Mouse (Mus musculus) kidney, postnatal 36 days (tissue): ENCODE measurements around the gene Zfp410.

ENCODE experiments used
- DNase-seq, 2 experiments: peaks; one replicate each; pipeline ENCODE4 v3.0.0; 2021 to 2022; ENCODE audit warnings: mixed read lengths in 2 of 2

Zfp410 gene

GRCm38 (mm10) chr12:84361555-84362489 lies 45.2 kb downstream of the Zfp410 start, which contains the start of the genes Coq6 and Fam161b:
Gene Coq6 (plus strand): TSS chr12:84361657.
Gene Fam161b (minus strand): TSS chr12:84361833.
- DNase-seq, result peak; percentile 98 to 99

- DNase-seq, result no peak
These were observed 46.2 kb downstream of the Zfp410 start for GRCm38 (mm10) chr12:84362872-84363271.

- DNase-seq, result no peak
These were observed 47.6 kb downstream of the Zfp410 start for GRCm38 (mm10) chr12:84364291-84364690.

GRCm38 (mm10) chr12:84365137-84365536 lies 48.5 kb downstream of the Zfp410 start:
- DNase-seq, result no peak

GRCm38 (mm10) chr12:84366971-84367370 lies 50.3 kb downstream of the Zfp410 start:
- peak in 1 of 2 experiments; percentile 14 for DNase-seq

GRCm38 (mm10) chr12:84371647-84372046 lies 55.0 kb downstream of the Zfp410 start:
- no peak for DNase-seq

GRCm38 (mm10) chr12:84373831-84374481 lies 57.3 kb downstream of the Zfp410 start:
- DNase-seq, result no peak

- no peak for DNase-seq
These were observed 65.7 kb downstream of the Zfp410 start for GRCm38 (mm10) chr12:84382369-84382768.

DNA sequence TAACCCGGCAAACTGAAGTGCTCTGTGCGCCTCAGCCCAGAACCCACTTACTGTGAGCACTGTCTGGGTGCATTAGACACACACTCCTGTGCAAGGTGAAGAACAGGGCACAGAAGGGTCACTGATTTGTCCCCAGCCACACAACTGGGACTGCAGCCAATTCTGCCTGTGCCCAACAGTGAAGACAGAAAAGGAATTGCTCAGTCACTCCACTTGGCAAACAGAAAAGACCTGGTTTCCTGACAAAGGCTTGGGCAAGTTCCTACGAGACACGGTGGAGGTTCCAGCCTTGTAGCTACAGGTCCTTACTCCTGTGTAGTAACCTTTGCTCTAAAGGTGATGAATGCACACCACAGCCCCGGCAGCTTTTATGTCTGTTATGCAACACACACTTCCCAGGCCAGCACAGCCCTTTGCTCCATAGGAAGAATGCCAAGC lies 68.0 kb downstream of the Zfp410 start:
- peak; percentile 85 to 92 for DNase-seq

GRCm38 (mm10) chr12:84385408-84385807 lies 68.8 kb downstream of the Zfp410 start:
- no peak for DNase-seq

- peak; percentile 56 to 76 for DNase-seq
These were observed 71.4 kb downstream of the Zfp410 start for GRCm38 (mm10) chr12:84388097-84388496.

DNA sequence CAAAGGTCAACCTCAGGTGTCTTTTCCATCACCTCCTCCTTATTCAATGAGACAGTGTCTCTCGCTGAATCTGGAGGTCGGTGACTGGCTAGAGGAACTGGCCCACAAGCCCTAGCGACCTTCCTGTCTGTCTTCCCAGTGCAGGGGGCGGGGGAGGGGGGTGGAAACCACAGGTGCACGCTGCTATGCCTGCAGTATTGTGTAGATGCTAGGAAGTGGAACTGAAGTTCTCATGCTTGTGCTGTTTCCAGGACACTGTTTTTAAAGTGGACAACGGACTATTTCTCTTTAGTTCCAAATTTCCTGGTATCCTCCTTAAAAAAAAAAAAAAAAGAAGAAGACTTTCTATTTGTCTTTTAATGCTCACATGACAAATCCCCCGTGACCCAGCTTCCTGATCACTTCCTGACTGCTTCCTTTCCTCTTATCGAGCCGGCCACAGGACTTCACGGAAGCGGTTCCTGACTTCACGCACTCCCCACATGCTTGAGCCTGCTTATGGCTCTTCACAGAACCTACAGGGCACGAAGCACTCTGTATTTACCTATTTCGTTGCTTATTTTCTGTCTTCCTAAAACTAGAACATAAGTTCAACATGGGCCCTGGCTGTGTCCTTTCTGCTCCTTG lies 72.2 kb downstream of the Zfp410 start:
- DNase-seq, result peak; percentile 26 to 33

DNA sequence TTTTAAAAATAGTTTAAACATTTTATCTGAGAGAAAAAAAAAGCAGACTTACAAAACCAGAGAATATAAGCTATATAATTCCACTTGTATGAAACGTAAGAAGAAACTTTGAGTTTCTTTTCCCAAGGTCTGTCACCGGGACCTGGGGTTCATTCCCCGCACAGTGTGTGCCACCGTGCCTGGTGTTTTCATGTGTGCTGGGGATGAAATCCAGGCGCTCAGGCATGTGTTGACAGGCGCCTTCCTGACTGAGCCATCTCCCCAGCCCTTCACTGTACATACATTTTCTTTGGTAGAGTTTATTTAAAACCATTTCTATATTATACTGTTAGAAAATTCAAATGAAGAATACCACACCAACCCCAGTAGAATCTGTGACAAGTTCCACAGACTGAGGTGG lies 73.7 kb downstream of the Zfp410 start:
- no peak for DNase-seq

DNA sequence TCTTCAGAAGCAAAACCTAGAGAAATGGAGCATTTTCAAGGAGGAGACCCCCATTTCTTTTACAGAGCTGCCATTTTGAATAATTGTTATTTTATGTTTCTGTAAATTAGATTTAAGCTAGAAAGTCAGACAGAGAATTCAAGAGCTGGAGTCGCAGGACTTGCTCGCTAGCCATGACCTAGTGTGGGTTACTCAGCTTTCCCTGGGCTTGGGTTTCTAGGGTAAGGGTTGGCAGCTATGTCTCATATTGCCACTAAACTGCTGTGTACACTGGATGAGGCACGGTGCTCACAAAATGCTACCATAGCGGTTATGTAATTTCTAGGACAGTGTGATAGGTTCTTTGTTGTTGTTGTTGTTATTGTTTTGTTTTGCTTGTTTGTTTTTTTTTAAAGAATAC lies 76.0 kb downstream of the Zfp410 start:
- no peak for DNase-seq
